Mouse (Mus musculus) myocyte (in vitro differentiated cells): ENCODE measurements around the gene Ddost. TPM values are rescaled to one million over a fixed set of nuclear protein-coding genes. Genes with fewer than 3 reads are reported as not detected.

ENCODE experiments used
- H3K27me3 ChIP-seq: one replicate; pipeline ENCODE4 v1.6.1; 2011; ENCODE audit not compliant: control insufficient read depth, insufficient read depth, insufficient read length
- H3K36me3 ChIP-seq: one replicate; pipeline ENCODE4 v1.6.1; 2011; ENCODE audit not compliant: control insufficient read depth, insufficient read depth
- H3K4me2 ChIP-seq: one replicate; pipeline ENCODE4 v1.6.1; 2011; ENCODE audit warnings: low read depth, control low read depth
- H3K4me3 ChIP-seq: one replicate; pipeline ENCODE4 v1.5.1; 2011; ENCODE audit warnings: mild to moderate bottlenecking, control low read depth, moderate library complexity
- H3K79me2 ChIP-seq: one replicate; pipeline ENCODE4 v1.6.1; 2011; ENCODE audit not compliant: control insufficient read depth, insufficient read depth
- H3ac ChIP-seq: one replicate; pipeline ENCODE4 v1.6.1; 2011; ENCODE audit not compliant: control insufficient read depth, insufficient read length
- CEBPB ChIP-seq: IDR thresholded peaks from 2 replicates; pipeline ENCODE4 v1.6.1; 2011; ENCODE audit warnings: mild to moderate bottlenecking, moderate library complexity; ENCODE audit not compliant: poor library complexity, insufficient read depth, severe bottlenecking
- E2F4 ChIP-seq: IDR thresholded peaks from one replicate; pipeline ENCODE4 v1.6.1; 2011; ENCODE audit warnings: mild to moderate bottlenecking, control low read depth, moderate library complexity; ENCODE audit not compliant: insufficient read depth
- MAX ChIP-seq: IDR thresholded peaks from one replicate; pipeline ENCODE4 v1.6.1; 2011; ENCODE audit warnings: low read depth, mild to moderate bottlenecking, control low read depth
- MYOD1 ChIP-seq, 3 experiments: IDR thresholded peaks; one replicate each; pipeline ENCODE4 v1.6.1; 2011; ENCODE audit warnings: control low read depth in 2 of 3, low read depth in 2 of 3, mild to moderate bottlenecking in 2 of 3, moderate library complexity in 1 of 3; ENCODE audit not compliant: insufficient read length in 2 of 3, control insufficient read depth in 1 of 3
- MYOG ChIP-seq, 3 experiments: IDR thresholded peaks; one replicate each; pipeline ENCODE4 v1.6.1; 2011; ENCODE audit warnings: control low read depth in 2 of 3, low read depth in 2 of 3, mild to moderate bottlenecking in 2 of 3; ENCODE audit not compliant: insufficient read length in 2 of 3, control insufficient read depth in 1 of 3, insufficient read depth in 1 of 3
- POLR2A ChIP-seq: IDR thresholded peaks from one replicate; pipeline ENCODE4 v1.6.1; 2011; ENCODE audit warnings: low read depth, mild to moderate bottlenecking, control low read depth, moderate library complexity; ENCODE audit not compliant: insufficient read length
- POLR2AphosphoS2 ChIP-seq: IDR thresholded peaks from one replicate; pipeline ENCODE4 v1.6.1; 2011; ENCODE audit warnings: low read depth, control low read depth; ENCODE audit not compliant: insufficient read length
- REST ChIP-seq: IDR thresholded peaks from one replicate; pipeline ENCODE4 v1.6.1; 2011; ENCODE audit warnings: mild to moderate bottlenecking, control low read depth, moderate library complexity; ENCODE audit not compliant: insufficient read depth, insufficient read length
- SRF ChIP-seq: IDR thresholded peaks from one replicate; pipeline ENCODE4 v1.6.1; 2011; ENCODE audit warnings: low read depth; ENCODE audit not compliant: control insufficient read depth, insufficient read length
- TCF12 ChIP-seq: IDR thresholded peaks from one replicate; pipeline ENCODE4 v1.6.1; 2011; ENCODE audit warnings: mild to moderate bottlenecking, control low read depth; ENCODE audit not compliant: poor library complexity, insufficient read depth, severe bottlenecking
- TCF3 ChIP-seq: IDR thresholded peaks from one replicate; pipeline ENCODE4 v1.6.1; 2011; ENCODE audit warnings: low read depth, control low read depth; ENCODE audit not compliant: insufficient read length
- USF1 ChIP-seq: IDR thresholded peaks from one replicate; pipeline ENCODE4 v1.6.1; 2011; ENCODE audit warnings: low read depth, mild to moderate bottlenecking, control low read depth, moderate library complexity
- polyA plus RNA-seq: library from polyadenylated mRNA; unstranded; fragments of >200 nt; fragmentation: generic; extraction: Trizol; gene quantifications from one replicate; pipeline ENCODE4 v1.2.1, GENCODE M21; 2012; ENCODE audit warnings: missing spikeins

Ddost gene
- polyA plus RNA-seq, 1 experiment, result 162 TPM

DNA sequence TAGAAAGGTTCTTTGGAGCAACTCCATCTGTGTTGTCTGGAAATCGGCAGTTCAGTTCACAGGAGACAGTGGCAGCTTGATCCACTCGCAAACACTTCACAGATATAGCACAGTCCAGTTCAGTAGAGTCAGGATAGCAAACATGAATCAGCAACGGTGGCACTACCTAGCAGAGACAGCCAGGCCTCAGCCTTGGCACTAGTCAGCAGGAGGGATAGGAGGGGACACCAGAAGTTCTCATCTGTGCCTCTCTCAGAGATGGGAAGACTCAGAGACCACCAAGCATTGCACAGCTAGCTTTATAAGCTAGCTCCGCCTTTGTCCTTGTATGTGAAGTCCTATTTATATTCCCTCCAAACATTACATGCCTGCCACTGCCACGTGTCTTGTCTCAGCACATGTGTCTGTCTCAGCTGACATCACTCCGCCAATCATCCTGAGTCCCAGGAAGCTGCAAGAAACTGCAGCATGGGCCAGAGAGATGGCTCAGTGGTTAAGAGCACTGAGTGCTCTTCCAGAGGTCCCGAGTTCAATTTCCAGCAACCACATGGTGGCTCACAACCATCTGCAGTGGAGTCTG is 23.5 kb downstream of the Ddost start:
- Histone ChIP-seq H3K4me3 (no peak overlapping the region), H3K36me3 (no peaks in the 10 kb centered on the region)
- no peak for TF ChIP-seq USF1
- no peak for TF ChIP-seq MAX
- no peak for TF ChIP-seq TCF12
- no peak for TF ChIP-seq SRF
- TF ChIP-seq MYOG (IDR thresholded peaks at IDR 0.05; ENCODE audit: control insufficient read depth in 1 of 3, insufficient read depth in 1 of 3, insufficient read length in 2 of 3, low read depth in 2 of 3), result no peak
- TF ChIP-seq CEBPB, result no peak
- TF ChIP-seq TCF3, result no peak
- no peak for TF ChIP-seq POLR2A
- no peak for TF ChIP-seq MYOD1 (IDR thresholded peaks at IDR 0.05; ENCODE audit: control insufficient read depth in 1 of 3, insufficient read length in 2 of 3, low read depth in 2 of 3)
- TF ChIP-seq E2F4, result no peak
- no peak for TF ChIP-seq REST
- no peak for TF ChIP-seq POLR2AphosphoS2

GRCm38 (mm10) chr4:138330264-138330671 is 25.7 kb downstream of the Ddost start:
- no peak overlapping the region for H3K4me2 ChIP-seq
- TF ChIP-seq POLR2A (no peak), CEBPB (no peak), TCF3 (no peak)
- H3K79me2 ChIP-seq, result no peaks in the 10 kb centered on the region
- H3K36me3 ChIP-seq, result no peaks in the 10 kb centered on the region
- H3K4me3 ChIP-seq, result no peak overlapping the region
- no peak overlapping the region for H3ac ChIP-seq
- H3K27me3 ChIP-seq, result no peaks in the 10 kb centered on the region

More for the DNA sequence above, 23.5 kb downstream of the Ddost start:
- Histone ChIP-seq H3K79me2 (no peaks in the 10 kb centered on the region), H3K27me3 (no peaks in the 10 kb centered on the region), H3K4me2 (no peak overlapping the region), H3ac (no peak overlapping the region)

GRCm38 (mm10) chr4:138331647-138332046 is 27.1 kb downstream of the Ddost start:
- H3K79me2 ChIP-seq, result no peaks in the 10 kb centered on the region
- H3K4me2 ChIP-seq, result no peak overlapping the region
- H3K27me3 ChIP-seq, result no peaks in the 10 kb centered on the region
- H3ac ChIP-seq, result no peak overlapping the region
- TF ChIP-seq MYOD1 (IDR thresholded peaks at IDR 0.05; ENCODE audit: control insufficient read depth in 1 of 3, insufficient read length in 2 of 3, low read depth in 2 of 3) (no peak), POLR2AphosphoS2 (no peak), MAX (no peak)
- H3K4me3 ChIP-seq, result no peak overlapping the region
- no peaks in the 10 kb centered on the region for H3K36me3 ChIP-seq

DNA sequence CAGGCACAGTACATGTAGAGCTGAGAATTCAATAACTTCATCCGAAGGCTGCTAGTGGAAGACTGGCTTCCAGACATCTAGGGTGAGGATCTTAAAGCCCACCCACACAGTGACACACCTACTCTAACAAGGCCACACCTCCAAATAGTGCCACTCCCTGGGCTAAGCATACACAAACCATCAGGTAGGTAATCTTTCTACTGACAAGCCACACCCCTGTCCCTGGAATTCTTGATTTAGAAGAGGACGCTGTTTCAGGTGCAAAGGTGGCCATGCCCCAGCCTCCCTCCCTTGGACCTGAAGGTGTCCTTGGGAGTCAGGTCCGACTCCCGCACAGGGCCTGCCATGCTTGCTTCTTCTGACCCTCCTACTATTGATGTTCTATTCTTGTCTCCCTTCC is 28.6 kb downstream of the Ddost start:
- no peak overlapping the region for H3K4me3 ChIP-seq
- no peak for TF ChIP-seq POLR2A
- no peak for TF ChIP-seq MYOG (IDR thresholded peaks at IDR 0.05; ENCODE audit: control insufficient read depth in 1 of 3, insufficient read depth in 1 of 3, insufficient read length in 2 of 3, low read depth in 2 of 3)
- no peak for TF ChIP-seq USF1
- no peak for TF ChIP-seq MAX
- no peak for TF ChIP-seq E2F4
- TF ChIP-seq MYOD1 (IDR thresholded peaks at IDR 0.05; ENCODE audit: control insufficient read depth in 1 of 3, insufficient read length in 2 of 3, low read depth in 2 of 3), result no peak
- TF ChIP-seq POLR2AphosphoS2, result no peak
- TF ChIP-seq REST, result no peak
- no peak for TF ChIP-seq SRF
- TF ChIP-seq TCF12, result no peak
- no peak for TF ChIP-seq CEBPB
- TF ChIP-seq TCF3, result no peak
- H3K4me2 ChIP-seq, result no peak overlapping the region
- no peaks in the 10 kb centered on the region for H3K27me3 ChIP-seq
- no peak overlapping the region for H3ac ChIP-seq
- H3K79me2 ChIP-seq, result no peaks in the 10 kb centered on the region
- H3K36me3 ChIP-seq, result no peaks in the 10 kb centered on the region

- Histone ChIP-seq H3ac (no peak overlapping the region), H3K27me3 (no peaks in the 10 kb centered on the region), H3K4me3 (no peak overlapping the region), H3K36me3 (no peaks in the 10 kb centered on the region), H3K79me2 (no peaks in the 10 kb centered on the region), H3K4me2 (no peak overlapping the region)
- TF ChIP-seq MYOD1 (IDR thresholded peaks at IDR 0.05; ENCODE audit: control insufficient read depth in 1 of 3, insufficient read length in 2 of 3, low read depth in 2 of 3), result no peak
- TF ChIP-seq POLR2AphosphoS2, result no peak
- no peak for TF ChIP-seq REST
- no peak for TF ChIP-seq MYOG (IDR thresholded peaks at IDR 0.05; ENCODE audit: control insufficient read depth in 1 of 3, insufficient read depth in 1 of 3, insufficient read length in 2 of 3, low read depth in 2 of 3)
- TF ChIP-seq TCF12, result no peak
- no peak for TF ChIP-seq USF1
- TF ChIP-seq SRF, result no peak
- TF ChIP-seq POLR2A, result no peak
- TF ChIP-seq CEBPB, result no peak
- TF ChIP-seq E2F4, result no peak
- TF ChIP-seq MAX, result no peak
- no peak for TF ChIP-seq TCF3
Observed at GRCm38 (mm10) chr4:138335036-138335435, 30.5 kb downstream of the Ddost start.
